Mouse (Mus musculus) stomach, embryonic 14.5 days (tissue): Measurements from ENCODE around the gene Rora. TPM values are rescaled to one million over a fixed set of nuclear protein-coding genes. Genes with fewer than 3 reads are reported as not detected.

ENCODE experiments used
- ATAC-seq: fragments of 200-750 bp; cut with Nextera tagmentation; 2 replicates; pipeline ENCODE4 v1.8.0; 2017; ENCODE audit warnings: low read depth, moderate TSS enrichment; ENCODE audit not compliant: insufficient number of reproducible peaks, insufficient read depth, low FRiP score
- H3K27ac ChIP-seq: fragments of 300-500 bp; sonication (generic); 2 replicates; pipeline ENCODE4 v1.5.1; 2014; ENCODE audit warnings: mild to moderate bottlenecking, low read length, moderate library complexity, mixed read lengths
- H3K27me3 ChIP-seq: fragments of 300-500 bp; sonication (generic); 2 replicates; pipeline ENCODE4 v1.6.1; 2014; ENCODE audit warnings: low read length, control low read depth, mixed read lengths; ENCODE audit not compliant: control insufficient read depth, insufficient read depth
- H3K36me3 ChIP-seq: fragments of 300-500 bp; sonication (generic); 2 replicates; pipeline ENCODE4 v1.6.1; 2014; ENCODE audit warnings: mild to moderate bottlenecking, control low read depth, low read length, moderate library complexity, mixed read lengths; ENCODE audit not compliant: control insufficient read depth, insufficient read depth
- H3K4me1 ChIP-seq: fragments of 300-500 bp; sonication (generic); 2 replicates; pipeline ENCODE4 v1.6.1; 2014; ENCODE audit warnings: low read length, control low read depth, mixed read lengths; ENCODE audit not compliant: control insufficient read depth, insufficient read depth
- H3K4me2 ChIP-seq: fragments of 300-500 bp; sonication (generic); replicated peaks from 2 replicates; pipeline ENCODE4 v1.6.1; 2014; ENCODE audit warnings: low read depth, low read length, control low read depth
- H3K4me3 ChIP-seq: fragments of 300-500 bp; sonication (generic); 2 replicates; pipeline ENCODE4 v1.5.1; 2014; ENCODE audit warnings: low read depth, low read length, control low read depth
- H3K9ac ChIP-seq: fragments of 300-500 bp; sonication (generic); replicated peaks from 2 replicates; pipeline ENCODE4 v1.6.1; 2014; ENCODE audit warnings: low read depth, mild to moderate bottlenecking, control low read depth, low read length, moderate library complexity, mixed read lengths
- H3K9me3 ChIP-seq: fragments of 300-500 bp; sonication (generic); 2 replicates; pipeline ENCODE4 v1.6.1; 2016; ENCODE audit warnings: low read depth, low read length, control low read depth; ENCODE audit not compliant: control insufficient read depth
- WGBS: fragments of 180-500 bp; shearing (Covaris S2); extraction: QIAGEN DNeasy Blood & Tissue Kit; methylation state at CpG from one replicate; pipeline ENCODE4 v1.1.7; 2014; 5-methylcytosine and 5-hydroxymethylcytosine counted together
- polyA plus RNA-seq: library from polyadenylated mRNA; unstranded; fragments of >200 nt; fragmentation: Nextera tagmentation; extraction: Ambion mirVana; gene quantifications from 2 replicates; pipeline ENCODE4 v1.2.1, GENCODE M21; 2014

The Rora gene
- polyA plus RNA-seq, 1 experiment from 2014 or later: 7.1 TPM

DNA sequence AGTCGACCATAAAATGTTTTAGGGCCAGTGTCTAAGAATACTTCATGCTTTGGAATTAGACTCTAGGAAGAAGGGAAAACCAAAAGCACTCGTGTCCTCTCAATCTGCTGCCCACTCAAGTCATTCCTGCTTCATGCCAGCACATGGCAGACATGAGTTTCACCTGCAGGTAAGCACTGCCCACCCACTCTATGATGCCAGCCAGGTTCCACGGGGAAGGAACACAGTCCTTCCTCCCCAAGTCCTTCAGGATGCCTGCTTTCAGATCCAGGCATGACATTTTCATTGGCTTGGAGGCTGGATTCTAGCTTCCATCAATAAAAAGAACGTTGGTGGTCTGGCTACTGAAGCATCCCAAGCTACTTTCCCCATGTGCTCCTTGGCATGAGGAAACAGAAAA, 166.4 kb downstream of the Rora start:
- ATAC-seq: no peak
- 81% methylated on average over 4 of the region's 4 CpGs for whole genome bisulfite sequencing
- Histone ChIP-seq H3K27ac (no peak overlapping the region), H3K4me1 (no peaks in the 10 kb centered on the region), H3K9ac (no peak overlapping the region), H3K27me3 (no peaks in the 10 kb centered on the region), H3K36me3 (no peaks in the 10 kb centered on the region), H3K4me2 (no peak overlapping the region), H3K9me3 (no peaks in the 10 kb centered on the region), H3K4me3 (no peak overlapping the region)

DNA sequence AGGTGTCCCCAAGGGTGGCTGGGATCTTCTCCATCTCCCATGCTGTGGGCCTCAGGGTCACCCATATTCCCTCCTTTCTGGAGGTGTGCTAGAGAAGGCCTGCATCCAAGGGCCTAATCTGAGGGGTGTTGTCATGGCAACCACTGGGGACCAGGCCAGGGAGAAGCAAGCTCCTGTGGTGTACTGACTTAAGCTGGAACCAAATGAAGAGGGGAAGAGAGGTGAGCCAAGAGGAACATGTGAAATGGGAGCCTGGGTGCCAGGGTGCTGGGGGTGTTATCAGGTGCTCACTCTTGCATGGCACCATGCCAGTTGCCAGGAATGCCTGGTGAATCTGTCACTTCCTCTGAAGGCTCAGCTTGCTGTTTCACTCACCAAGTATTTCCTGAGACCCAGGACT, 166.9 kb downstream of the Rora start:
- no peaks in the 10 kb centered on the region for H3K27me3 ChIP-seq
- no peak overlapping the region for H3K4me3 ChIP-seq
- no peak overlapping the region for H3K4me2 ChIP-seq
- H3K36me3 ChIP-seq: no peaks in the 10 kb centered on the region
- H3K9me3 ChIP-seq: no peaks in the 10 kb centered on the region
- H3K9ac ChIP-seq: no peak overlapping the region
- no peak overlapping the region for H3K27ac ChIP-seq
- ATAC-seq: no peak
- no peaks in the 10 kb centered on the region for H3K4me1 ChIP-seq

DNA sequence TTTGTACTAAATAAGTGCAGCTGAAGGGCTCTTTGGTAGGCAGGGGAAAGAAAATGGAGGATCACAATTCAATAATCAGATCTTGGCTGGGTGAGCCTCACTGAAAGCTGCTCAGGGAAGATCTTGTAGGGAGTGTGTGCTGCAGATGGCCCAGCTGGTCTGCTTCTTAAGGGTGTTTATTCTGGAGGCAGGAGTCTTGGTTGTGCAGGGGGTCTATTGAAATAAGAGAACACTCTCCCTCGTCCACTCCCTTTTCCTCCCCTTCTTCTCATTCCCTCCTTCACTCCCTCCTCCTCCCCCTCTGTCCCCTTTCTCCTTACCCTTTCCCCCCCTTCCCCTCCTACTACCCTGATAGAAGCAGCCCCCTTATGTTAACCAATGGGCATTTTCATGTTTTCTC, 167.8 kb downstream of the Rora start:
- Histone ChIP-seq H3K4me2 (no peak overlapping the region), H3K9ac (no peak overlapping the region), H3K9me3 (no peaks in the 10 kb centered on the region), H3K4me3 (no peak overlapping the region), H3K36me3 (no peaks in the 10 kb centered on the region), H3K27ac (no peak overlapping the region), H3K27me3 (no peaks in the 10 kb centered on the region), H3K4me1 (no peaks in the 10 kb centered on the region)
- WGBS: 33% methylated on average over 1 of the region's 1 CpGs
- ATAC-seq: no peak

DNA sequence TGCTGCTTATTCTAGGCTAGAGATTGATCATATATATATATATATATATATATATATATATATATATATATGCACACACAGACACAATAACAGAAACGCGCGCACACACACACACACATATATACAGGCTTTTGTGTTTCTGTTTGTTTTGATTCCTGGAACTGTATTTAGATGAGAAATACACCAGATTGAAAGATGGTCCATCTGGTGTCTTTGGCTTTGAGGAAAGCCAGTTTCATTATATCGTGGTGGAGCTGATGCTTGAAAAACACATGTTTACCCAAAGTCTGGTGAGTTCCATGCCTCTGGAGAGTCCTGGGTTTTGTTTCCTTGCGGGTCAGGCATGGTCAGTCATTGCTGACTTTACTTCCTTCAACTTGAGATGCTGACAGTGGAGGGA, 169.7 kb downstream of the Rora start:
- Histone ChIP-seq H3K27me3 (no peaks in the 10 kb centered on the region), H3K4me1 (peaks cover 8% of the 10 kb centered on the region; the same call in 1 of the 2 replicates), H3K9me3 (no peaks in the 10 kb centered on the region), H3K9ac (no peak overlapping the region), H3K36me3 (no peaks in the 10 kb centered on the region), H3K4me2 (no peak overlapping the region), H3K4me3 (no peak overlapping the region), H3K27ac (no peak overlapping the region)
- WGBS: 91% methylated on average over 5 of the region's 5 CpGs
- ATAC-seq: no peak

DNA sequence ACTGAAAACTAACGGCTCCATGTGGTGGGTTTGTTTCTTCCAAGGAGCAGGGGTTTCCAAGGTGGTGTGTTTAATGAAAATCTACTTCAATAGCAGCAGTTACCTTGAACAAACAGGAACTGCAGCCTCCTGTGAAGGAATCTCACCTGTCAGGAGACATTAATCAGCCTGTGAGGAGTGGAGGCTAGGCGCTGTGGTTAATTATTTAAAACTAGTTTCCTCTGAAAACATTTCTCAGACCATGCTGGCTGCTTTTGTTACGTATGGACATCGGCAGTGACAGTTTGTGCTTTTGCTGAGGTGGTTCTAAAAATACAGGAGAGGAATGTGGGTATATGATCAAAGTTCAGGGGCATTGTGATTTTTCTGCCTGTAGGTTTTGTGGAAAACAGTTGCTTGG, 171.5 kb downstream of the Rora start:
- Histone ChIP-seq H3K27ac (peak overlapping the region; percentile 44; the same call in 1 of the 2 replicates), H3K27me3 (no peaks in the 10 kb centered on the region), H3K9ac (no peak overlapping the region), H3K9me3 (no peaks in the 10 kb centered on the region), H3K36me3 (no peaks in the 10 kb centered on the region), H3K4me3 (no peak overlapping the region), H3K4me1 (peaks cover 8% of the 10 kb centered on the region; the same call in 1 of the 2 replicates), H3K4me2 (no peak overlapping the region)
- WGBS: 26% methylated on average over 4 of the region's 4 CpGs
- ATAC-seq: 0 out of 2 replicates have a peak, but pooled peaks have one; percentile 10

DNA sequence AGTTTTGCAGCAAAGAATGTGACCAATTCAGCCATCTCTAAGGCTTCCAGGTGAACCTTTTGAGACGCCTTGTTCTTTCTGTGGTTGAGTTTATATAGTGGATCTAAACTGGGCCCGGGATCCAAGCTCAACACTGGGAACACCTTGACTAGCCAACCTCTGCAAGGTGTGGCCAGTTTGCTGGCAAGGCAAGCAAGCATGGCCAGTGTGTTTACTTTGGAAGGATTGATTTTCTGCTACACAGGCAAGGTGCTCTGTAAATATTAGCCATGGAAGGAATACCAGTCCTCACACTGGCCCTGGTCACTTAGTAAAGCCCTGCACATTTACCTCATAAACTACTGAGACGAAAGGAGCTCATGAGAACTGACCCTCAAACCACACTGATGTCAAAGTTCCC, 172.3 kb downstream of the Rora start:
- Histone ChIP-seq H3K9me3 (no peaks in the 10 kb centered on the region), H3K4me1 (peaks cover 8% of the 10 kb centered on the region; the same call in 1 of the 2 replicates), H3K36me3 (no peaks in the 10 kb centered on the region), H3K4me3 (no peak overlapping the region), H3K27ac (peak overlapping the region; percentile 58; the same call in 1 of the 2 replicates), H3K4me2 (no peak overlapping the region), H3K27me3 (no peaks in the 10 kb centered on the region), H3K9ac (no peak overlapping the region)
- ATAC-seq: peak; percentile 77
- 61% methylated on average over 3 of the region's 3 CpGs for WGBS

DNA sequence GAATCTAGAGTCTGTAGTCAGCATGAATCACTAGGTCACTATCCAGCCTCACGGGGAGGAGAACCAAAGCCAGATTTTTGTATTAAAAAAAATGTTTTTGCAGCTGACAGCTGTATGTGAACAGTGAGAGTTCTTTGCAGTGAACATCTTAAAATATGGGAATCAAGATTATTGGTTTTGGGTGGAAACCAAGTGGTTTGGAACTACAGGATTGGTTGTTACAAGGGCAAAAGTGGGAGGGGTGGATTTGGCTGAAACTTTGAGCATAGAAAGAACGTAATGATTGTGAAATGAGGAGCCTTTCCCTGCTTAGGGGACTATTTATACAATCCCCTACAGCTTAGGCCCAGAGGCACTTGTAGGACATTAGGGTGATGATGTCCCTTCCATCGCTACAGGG, 173.9 kb downstream of the Rora start:
- WGBS: 52% methylated on average over 3 of the region's 3 CpGs
- H3K27ac ChIP-seq: no peak overlapping the region
- no peak for ATAC-seq

DNA sequence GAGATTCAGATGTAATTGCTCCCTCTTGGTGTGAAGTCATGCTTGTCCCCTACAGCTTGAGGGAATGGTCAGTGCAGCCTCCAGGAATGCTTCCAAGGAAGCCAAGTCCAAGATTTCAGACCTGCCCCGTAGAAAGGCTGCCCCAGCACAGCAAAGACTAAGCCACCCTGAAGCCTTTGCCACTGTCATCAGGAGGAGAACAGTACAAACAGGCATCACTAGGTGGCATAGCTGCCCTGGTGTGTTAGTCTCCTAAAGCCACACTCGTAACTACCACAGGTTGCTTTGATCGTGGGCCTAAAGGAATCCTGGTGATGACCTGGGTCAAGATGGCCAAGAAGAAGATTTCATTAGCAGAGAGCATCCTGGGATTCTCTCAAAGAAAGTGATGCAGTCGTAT, 176.3 kb downstream of the Rora start:
- Histone ChIP-seq H3K4me2 (no peak overlapping the region), H3K9ac (no peak overlapping the region), H3K9me3 (no peaks in the 10 kb centered on the region), H3K4me3 (no peak overlapping the region), H3K4me1 (peaks cover 8% of the 10 kb centered on the region; the same call in 1 of the 2 replicates), H3K27ac (no peak overlapping the region), H3K36me3 (no peaks in the 10 kb centered on the region), H3K27me3 (no peaks in the 10 kb centered on the region)
- ATAC-seq: no peak
- 68% methylated on average over 4 of the region's 4 CpGs for WGBS

More for the DNA sequence above, 173.9 kb downstream of the Rora start:
- no peak overlapping the region for H3K4me3 ChIP-seq
- peaks cover 8% of the 10 kb centered on the region; the same call in 1 of the 2 replicates for H3K4me1 ChIP-seq
- H3K4me2 ChIP-seq: no peak overlapping the region
- H3K9ac ChIP-seq: no peak overlapping the region
- no peaks in the 10 kb centered on the region for H3K36me3 ChIP-seq
- H3K27me3 ChIP-seq: no peaks in the 10 kb centered on the region
- no peaks in the 10 kb centered on the region for H3K9me3 ChIP-seq

DNA sequence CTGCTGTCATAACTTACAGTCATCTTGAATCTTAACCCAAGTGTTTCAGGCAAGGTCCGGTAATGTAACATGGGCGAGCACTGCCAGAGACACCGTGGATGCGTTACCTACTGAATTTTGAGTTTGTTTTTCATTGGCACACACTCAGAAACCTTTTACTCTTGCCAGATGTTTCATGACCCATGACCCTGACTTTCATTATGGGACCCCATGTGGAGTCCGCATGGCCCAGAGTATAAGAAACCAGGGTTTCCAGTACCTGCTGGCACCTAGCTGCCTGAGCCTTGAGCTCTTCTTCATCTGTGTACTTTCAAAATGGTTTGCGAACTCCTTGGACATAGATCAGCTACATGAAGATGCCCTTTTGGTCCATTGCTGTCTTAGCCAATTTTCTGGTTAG, 179.7 kb downstream of the Rora start:
- Histone ChIP-seq H3K27me3 (no peaks in the 10 kb centered on the region), H3K4me1 (no peaks in the 10 kb centered on the region), H3K9ac (no peak overlapping the region), H3K4me3 (no peak overlapping the region), H3K4me2 (no peak overlapping the region), H3K36me3 (no peaks in the 10 kb centered on the region), H3K9me3 (no peaks in the 10 kb centered on the region), H3K27ac (no peak overlapping the region)
- ATAC-seq: no peak
- WGBS: 80% methylated on average over 6 of the region's 6 CpGs
